10 mouse cellular contexts compared by ENCODE assay signal in genomic region chr9:88297871-88298658, GRCm38 (mm10).
"Had no signal": no experiment of that assay in that cellular context is flagged by ENCODE, and none has a peak within 500 bp of the region (broad histone marks: within the 10 kb centered on the region; RNA-seq: fewer than 3 reads in every experiment).

No protein-coding gene starts in this region.

- H3K4me1 ChIP-seq: kidney, embryonic 15.5 days; limb, embryonic 10.5 days; liver, embryonic 15.5 days; midbrain, embryonic 13.5 days had no signal

- H3K9me3 ChIP-seq: kidney, embryonic 15.5 days; limb, embryonic 10.5 days; liver, embryonic 15.5 days; midbrain, embryonic 13.5 days had no signal

- DNase-seq: kidney, postnatal 14 days; lung, adult 2 months; lung, postnatal 36 days; thymus, postnatal 36 days had no signal

- H3K27me3 ChIP-seq: kidney, embryonic 15.5 days; liver, embryonic 15.5 days; midbrain, embryonic 13.5 days had no signal

- H3K36me3 ChIP-seq: kidney, embryonic 15.5 days; limb, embryonic 10.5 days; liver, embryonic 15.5 days; midbrain, embryonic 13.5 days had no signal

- H3K4me3 ChIP-seq: kidney, embryonic 15.5 days; left cerebral cortex, adult 2 months; limb, embryonic 10.5 days; liver, embryonic 15.5 days; midbrain, embryonic 13.5 days had no signal

- ATAC-seq: lung, postnatal 0 days; midbrain, embryonic 13.5 days had no signal

- H3K27ac ChIP-seq: kidney, embryonic 15.5 days; left cerebral cortex, adult 2 months; limb, embryonic 10.5 days; liver, embryonic 15.5 days; midbrain, embryonic 13.5 days had no signal

- H3K9ac ChIP-seq: kidney, embryonic 15.5 days; liver, embryonic 15.5 days; midbrain, embryonic 13.5 days had no signal
